Mouse (Mus musculus) cerebellum, adult 2 months (tissue): ENCODE data around the gene Irak2. TPM values are rescaled to one million over a fixed set of nuclear protein-coding genes. Genes with fewer than 3 reads are reported as not detected.
A peak's percentile ranks its signal among the peaks of the same experiment; 100 is the strongest.

Experiments used
- DNase-seq, 2 experiments: peaks; one replicate each; pipeline ENCODE4 v3.0.0; 2021
- H3K27ac ChIP-seq: fragments of 200-500 bp; 2 replicates; pipeline ENCODE4 v1.5.1; 2012; ENCODE audit warnings: low read length, control low read depth, inconsistent platforms; ENCODE audit not compliant: insufficient read depth
- H3K27me3 ChIP-seq: fragments of 200-500 bp; 2 replicates; pipeline ENCODE4 v1.6.1; 2012; ENCODE audit warnings: inconsistent platforms, mild to moderate bottlenecking, low read length, moderate library complexity; ENCODE audit not compliant: control insufficient read depth, insufficient read depth
- H3K4me1 ChIP-seq: fragments of 200-500 bp; 2 replicates; pipeline ENCODE4 v1.6.1; 2011; ENCODE audit warnings: low read length; ENCODE audit not compliant: control insufficient read depth, insufficient read depth
- H3K4me3 ChIP-seq: fragments of 200-500 bp; replicated peaks from 2 replicates; pipeline ENCODE3; 2011; ENCODE audit warnings: mild to moderate bottlenecking, low read depth, low read length, control low read depth; ENCODE audit not compliant: insufficient read depth
- CTCF ChIP-seq: fragments of 200-500 bp; IDR thresholded peaks from 2 replicates; pipeline ENCODE4 v1.5.1; 2011; ENCODE audit warnings: low read depth, mild to moderate bottlenecking, control low read depth, low read length, moderate library complexity, borderline replicate concordance; ENCODE audit not compliant: insufficient read depth
- POLR2A ChIP-seq: fragments of 200-500 bp; IDR thresholded peaks from 2 replicates; pipeline ENCODE4 v1.6.1; 2011; ENCODE audit warnings: low read length, control low read depth, borderline replicate concordance; ENCODE audit not compliant: insufficient read depth
- WGBS: fragments of 180-500 bp; shearing (Covaris S2); methylation state at CpG from one replicate; pipeline ENCODE4 v1.1.7; 2018; 5-methylcytosine and 5-hydroxymethylcytosine counted together
- polyA plus RNA-seq: library from polyadenylated mRNA; depleted of rRNA; stranded (reverse); fragments of >200 nt; gene quantifications from 2 replicates; pipeline ENCODE4 v1.2.3, GENCODE M21; 2012; rRNA removed

Irak2 gene
- polyA plus RNA-seq, result 15.5 and 19.5 TPM in 2 replicates

DNA sequence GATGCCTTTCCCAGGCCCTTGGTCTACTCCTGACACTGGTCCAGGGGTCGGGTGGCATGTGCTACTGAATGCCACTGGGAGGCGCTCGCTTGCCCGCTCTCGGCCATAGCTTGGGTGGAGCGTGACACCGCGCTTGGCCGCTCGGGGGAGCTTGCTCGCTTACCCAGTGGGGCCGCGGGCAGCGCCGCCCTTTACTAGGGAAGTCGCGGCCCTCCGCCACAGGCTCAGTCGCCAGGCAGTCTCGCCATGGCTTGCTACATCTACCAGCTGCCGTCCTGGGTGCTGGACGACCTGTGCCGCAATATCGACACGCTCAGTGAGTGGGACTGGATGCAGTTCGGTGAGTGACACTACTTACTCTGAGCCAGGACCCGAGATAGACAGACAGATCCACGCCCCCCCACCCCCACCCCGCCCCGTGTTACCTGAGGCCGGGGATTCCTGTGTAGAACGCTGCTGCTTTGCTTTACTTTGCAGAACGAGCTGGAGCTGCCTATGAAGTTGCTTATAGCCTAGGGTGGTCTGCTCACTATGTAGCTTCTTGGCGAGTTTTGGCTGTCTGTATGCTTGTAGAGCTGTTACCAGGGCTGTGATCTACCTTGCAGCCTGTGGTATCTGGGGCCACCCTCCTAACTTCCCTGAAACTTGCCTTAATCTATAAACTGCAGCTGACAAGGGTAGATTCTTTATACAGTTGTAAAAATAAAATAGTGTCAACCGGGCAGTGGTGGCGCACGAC is at the start of gene Irak2:
Gene Irak2, plus strand, starts transcription at position 166 of the 739 bp plus-strand sequence.
- Histone ChIP-seq H3K27ac (0 out of 2 replicates have a peak within 1 kb of the TSS, but pooled peaks have one; percentile 8), H3K27me3 (no peaks in the 10 kb centered on the region), H3K4me3 (peak within 1 kb of the TSS; percentile 75), H3K4me1 (no peaks in the 10 kb centered on the region)
- peak; percentile 92 to 95 for DNase-seq
- TF ChIP-seq POLR2A (peak; percentile 56; the same call in 1 of the 2 replicates), CTCF (peak; percentile 92)
- WGBS, result 8% methylated on average over 37 of the region's 37 CpGs

DNA sequence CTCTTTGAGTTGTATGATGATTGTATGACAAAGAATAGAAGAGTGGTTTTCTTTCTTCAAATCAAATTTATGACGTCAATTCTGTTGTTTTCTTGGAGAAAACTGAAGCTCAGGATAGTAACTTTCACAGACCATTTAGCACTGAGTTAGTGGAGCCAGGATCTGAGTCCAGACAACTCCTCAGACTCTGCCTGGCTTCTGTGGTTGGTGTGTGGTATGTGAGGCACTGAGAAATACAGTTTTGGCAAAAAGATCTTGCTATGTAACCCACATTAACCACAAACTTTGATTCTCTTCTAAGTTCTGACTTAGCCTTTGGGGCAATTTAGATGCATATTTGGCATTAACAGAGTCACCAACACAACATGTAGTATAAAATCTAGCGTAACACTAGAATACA is 45.6 kb upstream of the Irak2 start:
- whole genome bisulfite sequencing, result 100% methylated on average over 2 of the region's 2 CpGs
- TF ChIP-seq CTCF (no peak), POLR2A (no peak)
- DNase-seq, result no peak
- no peaks in the 10 kb centered on the region for H3K27me3 ChIP-seq
- no peaks in the 10 kb centered on the region for H3K4me1 ChIP-seq
- no peak overlapping the region for H3K4me3 ChIP-seq
- no peak overlapping the region for H3K27ac ChIP-seq

DNA sequence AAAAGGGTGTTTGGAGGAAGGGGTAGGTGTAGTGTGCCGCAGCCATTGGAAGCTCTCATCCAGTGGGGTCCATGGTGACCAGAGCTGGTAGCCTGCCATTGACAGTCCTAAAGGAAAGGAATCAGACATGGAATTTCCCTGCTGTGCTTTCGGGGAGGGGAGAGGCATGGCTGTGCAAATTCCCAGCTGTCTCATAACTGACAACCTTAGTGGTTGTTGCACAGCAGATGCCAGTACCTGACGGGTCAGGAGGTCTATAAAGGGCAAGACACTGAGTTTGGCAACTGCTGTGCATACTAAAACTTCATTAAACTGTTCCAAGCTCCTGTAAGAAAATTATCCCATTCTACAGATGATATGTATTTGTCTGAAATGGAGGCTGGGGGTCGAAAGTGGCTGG is 40.3 kb upstream of the Irak2 start:
- WGBS, result 86% methylated on average over 4 of the region's 4 CpGs
- DNase-seq, result no peak
- TF ChIP-seq POLR2A (no peak), CTCF (no peak)
- Histone ChIP-seq H3K4me1 (no peaks in the 10 kb centered on the region), H3K27me3 (no peaks in the 10 kb centered on the region), H3K27ac (no peak overlapping the region), H3K4me3 (no peak overlapping the region)

DNA sequence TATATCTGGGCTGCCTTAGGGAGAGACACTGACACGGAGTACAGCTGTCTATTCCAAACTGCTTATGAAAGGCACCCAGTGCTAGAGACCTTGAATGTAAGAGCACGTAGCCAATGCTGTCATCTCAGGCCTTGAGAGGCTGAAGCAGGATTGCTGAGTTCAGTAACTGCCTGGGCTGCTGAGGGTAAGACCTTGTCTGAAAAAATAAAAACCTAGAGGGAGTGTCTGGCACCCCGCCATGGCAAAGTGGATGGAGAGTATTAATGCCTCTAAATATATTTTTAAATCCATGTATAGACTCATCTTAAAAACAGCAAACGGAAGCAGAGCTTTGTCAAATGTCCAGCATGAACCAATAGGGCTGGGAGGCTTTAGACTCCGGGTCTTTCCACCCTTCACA is 38.4 kb upstream of the Irak2 start:
- no peaks in the 10 kb centered on the region for H3K4me1 ChIP-seq
- WGBS, result 74% methylated on average over 5 of the region's 5 CpGs

DNA sequence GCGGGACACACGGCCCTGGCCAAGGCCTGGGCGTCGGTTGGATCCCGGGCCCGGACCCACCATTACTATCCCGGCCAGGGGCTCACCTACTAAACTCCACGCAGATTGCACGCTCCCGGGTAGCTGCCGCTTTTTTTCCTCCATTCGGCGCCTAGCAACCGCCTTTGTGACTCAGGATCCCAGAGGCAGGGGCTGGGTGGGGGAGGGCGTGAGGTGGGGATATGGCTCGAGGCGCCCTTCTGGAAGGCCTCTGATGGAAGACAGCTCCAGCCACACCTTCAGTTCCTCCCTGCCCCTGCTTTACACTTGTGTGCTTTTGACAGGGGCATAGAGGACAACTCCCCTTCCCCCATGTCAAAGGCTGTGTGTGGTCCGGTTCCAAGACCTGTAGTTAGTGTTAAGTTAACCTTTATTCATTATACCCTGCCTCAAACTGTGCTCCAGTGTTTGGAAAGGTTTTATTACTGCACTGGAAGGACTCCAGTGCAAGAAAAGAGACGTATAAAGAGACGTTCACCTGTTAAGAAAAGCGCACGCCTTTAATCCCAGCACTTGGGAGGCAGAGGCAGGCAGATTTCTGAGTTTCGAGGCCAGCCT is 37.6 kb upstream of the Irak2 start, which contains the start of gene Fancd2os:
Gene Fancd2os, minus strand, starts transcription at position 173 of the 597 bp plus-strand sequence.
- Histone ChIP-seq H3K4me3 (no peak within 1 kb of the TSS), H3K27ac (no peak within 1 kb of the TSS), H3K27me3 (no peaks in the 10 kb centered on the region), H3K4me1 (no peaks in the 10 kb centered on the region)
- WGBS, result 44% methylated on average over 23 of the region's 23 CpGs
- TF ChIP-seq CTCF (no peak), POLR2A (no peak)
- no peak for DNase-seq

More for the DNA sequence above, 38.4 kb upstream of the Irak2 start:
- no peak for TF ChIP-seq CTCF
- TF ChIP-seq POLR2A, result no peak
- Histone ChIP-seq H3K27ac (no peak overlapping the region), H3K27me3 (no peaks in the 10 kb centered on the region), H3K4me3 (no peak overlapping the region)
- DNase-seq, result no peak

DNA sequence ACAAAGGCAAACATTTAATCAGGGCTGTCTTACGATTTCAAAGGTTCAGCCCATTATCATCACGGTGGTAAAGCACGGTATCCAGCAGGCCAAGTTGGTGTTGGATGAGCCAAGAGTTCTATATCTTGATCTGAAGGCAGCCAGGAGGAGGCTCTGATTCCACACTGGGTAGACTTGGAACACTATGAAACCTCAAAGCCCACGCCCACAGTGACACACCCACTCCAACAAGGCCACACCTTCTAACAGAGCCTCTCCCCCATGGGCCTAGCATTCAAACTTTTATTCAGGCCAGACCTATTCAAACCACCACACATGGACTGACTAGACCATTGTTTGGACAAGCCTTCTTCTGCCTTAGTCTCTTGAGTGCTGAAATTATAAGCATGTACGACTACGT is 35.4 kb upstream of the Irak2 start:
- TF ChIP-seq POLR2A, result no peak
- no peak for DNase-seq
- Histone ChIP-seq H3K4me1 (peaks cover 2% of the 10 kb centered on the region), H3K4me3 (no peak overlapping the region), H3K27me3 (no peaks in the 10 kb centered on the region), H3K27ac (no peak overlapping the region)
- WGBS, result 91% methylated on average over 6 of the region's 6 CpGs

DNA sequence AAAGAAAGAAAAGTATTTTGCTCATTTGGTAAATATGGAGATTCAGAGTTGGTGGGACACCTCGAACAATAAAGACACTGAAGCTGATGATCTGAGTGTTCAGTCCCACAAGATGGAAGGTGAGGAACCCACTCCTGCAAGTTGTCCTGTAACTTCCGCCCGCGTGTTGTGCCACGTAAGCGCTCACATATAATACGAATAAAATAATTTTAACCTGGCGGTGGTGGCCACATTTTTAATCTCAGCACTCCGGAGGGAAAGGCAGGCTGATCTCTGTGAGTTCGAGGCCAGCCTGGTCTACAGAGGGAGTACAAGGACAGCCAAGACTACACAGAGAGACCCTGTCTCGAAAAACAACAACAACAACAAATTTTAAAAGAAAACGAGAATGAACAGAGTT is 34.3 kb upstream of the Irak2 start:
- no peak for DNase-seq
- H3K27me3 ChIP-seq, result no peaks in the 10 kb centered on the region
- peak overlapping the region; percentile 50; the same call in 1 of the 2 replicates for H3K27ac ChIP-seq
- 54% methylated on average over 12 of the region's 12 CpGs for WGBS
- peak overlapping the region; percentile 79 for H3K4me3 ChIP-seq
- TF ChIP-seq POLR2A, result no peak
- TF ChIP-seq CTCF, result no peak
- H3K4me1 ChIP-seq, result peaks cover 2% of the 10 kb centered on the region
